ENCODE assay signal across 12 mouse cellular contexts in genomic region chr11:76166657-76167056, GRCm38 (mm10). TPM values are rescaled to one million over a fixed set of nuclear protein-coding genes. Genes with fewer than 3 reads are reported as not detected.
A peak's percentile ranks its signal among the peaks of the same experiment; 100 is the strongest.
DNase-seq lines count a peak whose midpoint lies in the region; ATAC-seq and TF ChIP-seq lines count a peak whose summit lies in the region.
"Had no signal": no experiment of that assay in that cellular context is flagged by ENCODE, and none has a peak within 500 bp of the region (broad histone marks: within the 10 kb centered on the region; RNA-seq: fewer than 3 reads in every experiment).

No protein-coding gene starts in this region.

- intact Hi-C loops in gastrocnemius, adult 2 months (cut with DNase I): loop anchor here (1.0 to 10.0 kb wide), 5 partner anchors 80 to 452 kb away; partner anchors contain the start of gene Rflnb

- H3K4me2 ChIP-seq in lung, embryonic 15.5 days: no peak overlapping the region
- no peak overlapping the region for H3K4me2 ChIP-seq in stomach, postnatal 0 days (replicated peaks; ENCODE audit: low read depth)
- H3K4me2 ChIP-seq: hindbrain, embryonic 15.5 days; liver, embryonic 11.5 days had no signal

- 0 out of 2 replicates have a peak, but pooled peaks cover 4% of the 10 kb centered on the region for H3K36me3 ChIP-seq in lung, embryonic 15.5 days
- H3K36me3 ChIP-seq in stomach, postnatal 0 days (ENCODE audit: control insufficient read depth, insufficient read depth, low read length): peaks cover 5% of the 10 kb centered on the region
- no peaks in the 10 kb centered on the region; the same call in 1 of the 2 replicates for H3K36me3 ChIP-seq in thymus, adult 2 months (ENCODE audit: control insufficient read depth, insufficient read depth, low read length)

- H3K9ac ChIP-seq in lung, embryonic 15.5 days: no peak overlapping the region
- H3K9ac ChIP-seq in stomach, postnatal 0 days (ENCODE audit: low read length): no peak overlapping the region
- H3K9ac ChIP-seq: hindbrain, embryonic 15.5 days had no signal

- H3K9me3 ChIP-seq in lung, embryonic 15.5 days: no peaks in the 10 kb centered on the region
- no peaks in the 10 kb centered on the region for H3K9me3 ChIP-seq in stomach, postnatal 0 days (ENCODE audit: control insufficient read depth, low read length)
- H3K9me3 ChIP-seq: hindbrain, embryonic 15.5 days had no signal

- H3K4me3 ChIP-seq in gastrocnemius, adult 2 months: no peak overlapping the region
- no peak overlapping the region for H3K4me3 ChIP-seq in lung, embryonic 15.5 days
- no peak overlapping the region for H3K4me3 ChIP-seq in stomach, postnatal 0 days (ENCODE audit: low read depth, low read length)
- no peak overlapping the region for H3K4me3 ChIP-seq in thymus, adult 2 months (ENCODE audit: control insufficient read depth, insufficient read depth, low read length)
- H3K4me3 ChIP-seq: hindbrain, embryonic 15.5 days had no signal

- TF ChIP-seq POLR2A in thymus, adult 2 months (IDR thresholded peaks at IDR 0.05; ENCODE audit: control insufficient read depth, extremely low read depth, insufficient read depth, low read length, poor library complexity): no peak

- DNase-seq in gastrocnemius, adult 2 months: no peak
- no peak for DNase-seq in gastrocnemius, postnatal 10 days
- no peak for DNase-seq in lung, postnatal 14 days
- DNase-seq in adrenal gland, postnatal 25 days: peak; percentile 35
- no peak for DNase-seq in stomach, postnatal 0 days (ENCODE audit: low spot score)
- DNase-seq in liver: no peak
- no peak for DNase-seq in thymus, adult 2 months

- peaks cover 9% of the 10 kb centered on the region; the same call in 1 of the 2 replicates for H3K4me1 ChIP-seq in lung, embryonic 15.5 days
- H3K4me1 ChIP-seq in stomach, postnatal 0 days (replicated peaks; ENCODE audit: control insufficient read depth, insufficient read depth): no peaks in the 10 kb centered on the region
- no peaks in the 10 kb centered on the region; the same call in 1 of the 2 replicates for H3K4me1 ChIP-seq in thymus, adult 2 months (replicated peaks; ENCODE audit: control insufficient read depth, insufficient read depth, low read length)

- no peak for TF ChIP-seq EP300 in stomach, postnatal 0 days (optimal IDR thresholded peaks at IDR 0.05)

- peak; percentile 27; the same call in 1 of the 2 replicates for ATAC-seq in lung, embryonic 15.5 days (ENCODE audit: borderline replicate concordance, extremely low read depth, low FRiP score, low TSS enrichment)
- peak; percentile 22; the same call in 1 of the 2 replicates for ATAC-seq in stomach, postnatal 0 days (ENCODE audit: low FRiP score, low TSS enrichment)

- no peaks in the 10 kb centered on the region for H3K27me3 ChIP-seq in lung, embryonic 15.5 days
- no peaks in the 10 kb centered on the region for H3K27me3 ChIP-seq in stomach, postnatal 0 days (ENCODE audit: control insufficient read depth, insufficient read depth, low read length)
- H3K27me3 ChIP-seq in thymus, adult 2 months (ENCODE audit: control insufficient read depth, insufficient read depth, low read length): no peaks in the 10 kb centered on the region
- H3K27me3 ChIP-seq: hindbrain, embryonic 15.5 days had no signal

- WGBS in lung, embryonic 15.5 days: 86% methylated on average over 4 of the region's 4 CpGs
- 69% methylated on average over 4 of the region's 4 CpGs for WGBS in stomach, postnatal 0 days
- 92% methylated on average over 4 of the region's 4 CpGs for WGBS in thymus, adult 2 months

- peak overlapping the region; percentile 41; the same call in 1 of the 2 replicates for H3K27ac ChIP-seq in gastrocnemius, adult 2 months
- H3K27ac ChIP-seq in lung, embryonic 15.5 days: no peak overlapping the region; the same call in 1 of the 2 replicates
- no peak overlapping the region for H3K27ac ChIP-seq in stomach, postnatal 0 days (replicated peaks)
- H3K27ac ChIP-seq in thymus, adult 2 months (ENCODE audit: control insufficient read depth, insufficient read depth, low read length): no peak overlapping the region
- H3K27ac ChIP-seq: hindbrain, embryonic 15.5 days; macrophage had no signal

- no peak for TF ChIP-seq CTCF in gastrocnemius, adult 2 months (IDR thresholded peaks at IDR 0.05)
- TF ChIP-seq CTCF in stomach, postnatal 0 days (IDR thresholded peaks at IDR 0.05; ENCODE audit: low read depth): no peak
- TF ChIP-seq CTCF in thymus, adult 2 months (IDR thresholded peaks at IDR 0.05; ENCODE audit: borderline replicate concordance, control insufficient read depth, extremely low read depth, insufficient read depth, low read length, poor library complexity): no peak

RNA-seq across cellular contexts. Expression of gene Vps53, which starts 12.8 kb away (rescaled TPM):
- total RNA-seq in gastrocnemius, adult 2 months (2021): 10 to 100 TPM; 22.0 to 22.1 TPM
- 10 to 100 TPM; 27.3 TPM for total RNA-seq in gastrocnemius, postnatal 10 days (2021)
- 36.0 and 36.9 TPM in 2 replicates for polyA plus RNA-seq in lung, embryonic 15.5 days (2015; fragmentation: Nextera tagmentation; extraction: Ambion mirVana)
- total RNA-seq in adrenal gland, postnatal 25 days (2021): 43.1 and 55.1 TPM in 2 replicates
- polyA plus RNA-seq in stomach, postnatal 0 days (2015; fragmentation: Nextera tagmentation; extraction: Ambion mirVana): 42.9 and 43.8 TPM in 2 replicates
- 30.6 and 33.7 TPM in 2 replicates for polyA plus RNA-seq in thymus, adult 2 months (2012; rRNA removed)

RNA-seq across cellular contexts. Expression of gene Fam57a, which starts 12.8 kb away (rescaled TPM):
- 1 to 10 TPM; 1.4 to 2.0 TPM for total RNA-seq in gastrocnemius, adult 2 months (2021)
- total RNA-seq in gastrocnemius, postnatal 10 days (2021): 1 to 10 TPM; 5.5 to 6.5 TPM
- 32.2 and 34.4 TPM in 2 replicates for polyA plus RNA-seq in lung, embryonic 15.5 days (2015; fragmentation: Nextera tagmentation; extraction: Ambion mirVana)
- 6.8 and 9.2 TPM in 2 replicates for total RNA-seq in adrenal gland, postnatal 25 days (2021)
- 328 and 372 TPM in 2 replicates for polyA plus RNA-seq in stomach, postnatal 0 days (2015; fragmentation: Nextera tagmentation; extraction: Ambion mirVana)
- 17.4 and 19.4 TPM in 2 replicates for polyA plus RNA-seq in thymus, adult 2 months (2012; rRNA removed)

RNA-seq across cellular contexts. Expression of gene Dbil5, which starts 50.8 kb away (rescaled TPM):
- not detected for total RNA-seq in gastrocnemius, adult 2 months (2021)
- not detected for total RNA-seq in gastrocnemius, postnatal 10 days (2021)
- polyA plus RNA-seq in lung, embryonic 15.5 days (2015; fragmentation: Nextera tagmentation; extraction: Ambion mirVana): 0.50 and 1.5 TPM in 2 replicates
- 1.2 TPM in 1 of 2 replicates, not detected in the other for total RNA-seq in adrenal gland, postnatal 25 days (2021)
- polyA plus RNA-seq in stomach, postnatal 0 days (2015; fragmentation: Nextera tagmentation; extraction: Ambion mirVana): 4.0 and 4.7 TPM in 2 replicates
- polyA plus RNA-seq in thymus, adult 2 months (2012; rRNA removed): 0.37 and 1.4 TPM in 2 replicates
- total RNA-seq: common myeloid progenitor, adult 5-6 weeks had no signal
- polyA plus RNA-seq: macrophage had no signal

RNA-seq across cellular contexts. Expression of gene Gemin4, which starts 50.8 kb away (rescaled TPM):
- 1 to 10 TPM; 3.0 to 3.9 TPM for total RNA-seq in gastrocnemius, adult 2 months (2021)
- total RNA-seq in gastrocnemius, postnatal 10 days (2021): 1 to 10 TPM; 3.0 to 5.0 TPM
- 28.3 and 37.0 TPM in 2 replicates for polyA plus RNA-seq in lung, embryonic 15.5 days (2015; fragmentation: Nextera tagmentation; extraction: Ambion mirVana)
- 6.9 and 9.8 TPM in 2 replicates for total RNA-seq in adrenal gland, postnatal 25 days (2021)
- 18.5 and 21.9 TPM in 2 replicates for polyA plus RNA-seq in stomach, postnatal 0 days (2015; fragmentation: Nextera tagmentation; extraction: Ambion mirVana)
- polyA plus RNA-seq in thymus, adult 2 months (2012; rRNA removed): 12.6 and 16.4 TPM in 2 replicates
